Comparison of ENCODE assay signal across 20 mouse cellular contexts in genomic region chr8:94819671-94820179, GRCm38 (mm10). TPM values are rescaled to one million over a fixed set of nuclear protein-coding genes. Genes with fewer than 3 reads are reported as not detected.
DNase-seq lines count a peak whose midpoint lies in the region; ATAC-seq lines count a peak whose summit lies in the region.
"Had no signal": no experiment of that assay in that cellular context is flagged by ENCODE, and none has a peak within 500 bp of the region (broad histone marks: within the 10 kb centered on the region; RNA-seq: fewer than 3 reads in every experiment).

No protein-coding gene starts in this region.

- no peaks in the 10 kb centered on the region for H3K27me3 ChIP-seq in midbrain, embryonic 11.5 days (ENCODE audit: control insufficient read depth, insufficient read depth, low read length)
- H3K27me3 ChIP-seq in midbrain, embryonic 15.5 days (replicated peaks): no peaks in the 10 kb centered on the region
- H3K27me3 ChIP-seq in liver, embryonic 11.5 days (replicated peaks; ENCODE audit: control insufficient read depth, insufficient read depth, low read length): no peaks in the 10 kb centered on the region
- no peaks in the 10 kb centered on the region for H3K27me3 ChIP-seq in liver, embryonic 15.5 days
- H3K27me3 ChIP-seq: embryonic facial prominence, embryonic 15.5 days; forebrain, embryonic 15.5 days; heart, embryonic 13.5 days; hindbrain, embryonic 13.5 days had no signal

- no peak for ATAC-seq in midbrain, embryonic 11.5 days (ENCODE audit: low FRiP score)
- ATAC-seq in midbrain, embryonic 15.5 days (replicated peaks): no peak
- ATAC-seq in liver, embryonic 11.5 days (replicated peaks; ENCODE audit: low FRiP score): 0 out of 2 replicates have a peak, but pooled peaks have one; percentile 52
- peak; percentile 56 for ATAC-seq in liver, embryonic 15.5 days (ENCODE audit: insufficient read depth)
- ATAC-seq: forebrain, embryonic 15.5 days had no signal

- no peak overlapping the region for H3K4me2 ChIP-seq in midbrain, embryonic 11.5 days
- H3K4me2 ChIP-seq in midbrain, embryonic 15.5 days: no peak overlapping the region
- no peak overlapping the region for H3K4me2 ChIP-seq in liver, embryonic 11.5 days
- no peak overlapping the region for H3K4me2 ChIP-seq in liver, embryonic 15.5 days
- H3K4me2 ChIP-seq: embryonic facial prominence, embryonic 15.5 days; forebrain, embryonic 15.5 days; heart, embryonic 13.5 days; hindbrain, embryonic 13.5 days had no signal

- no peaks in the 10 kb centered on the region for H3K4me1 ChIP-seq in midbrain, embryonic 11.5 days (ENCODE audit: control insufficient read depth, insufficient read depth, low read length)
- no peaks in the 10 kb centered on the region for H3K4me1 ChIP-seq in midbrain, embryonic 15.5 days
- H3K4me1 ChIP-seq in liver, embryonic 11.5 days (replicated peaks; ENCODE audit: control insufficient read depth, insufficient read depth, low read length): peaks cover 4% of the 10 kb centered on the region
- peaks cover 19% of the 10 kb centered on the region for H3K4me1 ChIP-seq in liver, embryonic 15.5 days (replicated peaks)
- H3K4me1 ChIP-seq: forebrain, embryonic 15.5 days; hindbrain, embryonic 13.5 days had no signal

- no peak overlapping the region for H3K27ac ChIP-seq in midbrain, embryonic 11.5 days (ENCODE audit: low read depth, low read length)
- no peak overlapping the region for H3K27ac ChIP-seq in midbrain, embryonic 15.5 days
- no peak overlapping the region for H3K27ac ChIP-seq in liver, embryonic 11.5 days (ENCODE audit: low read depth, low read length)
- H3K27ac ChIP-seq in liver, embryonic 15.5 days (replicated peaks): peak overlapping the region; percentile 15; the same call in 1 of the 2 replicates
- H3K27ac ChIP-seq: embryonic facial prominence, embryonic 15.5 days; forebrain, embryonic 15.5 days; heart, adult 2 months; heart, embryonic 13.5 days; hindbrain, embryonic 13.5 days had no signal

- 80% methylated on average over 6 of the region's 6 CpGs for WGBS in midbrain, embryonic 11.5 days
- 89% methylated on average over 6 of the region's 6 CpGs for WGBS in midbrain, embryonic 15.5 days
- 61% methylated on average over 6 of the region's 6 CpGs for WGBS in liver, embryonic 11.5 days
- 34% methylated on average over 6 of the region's 6 CpGs for WGBS in liver, embryonic 15.5 days (ENCODE audit: insufficient replicate concordance)

- H3K4me3 ChIP-seq in midbrain, embryonic 11.5 days (ENCODE audit: low read depth, low read length): no peak overlapping the region
- H3K4me3 ChIP-seq in midbrain, embryonic 15.5 days: no peak overlapping the region
- H3K4me3 ChIP-seq in liver, embryonic 11.5 days (ENCODE audit: low read depth, low read length): no peak overlapping the region
- no peak overlapping the region for H3K4me3 ChIP-seq in liver, embryonic 15.5 days (replicated peaks)
- H3K4me3 ChIP-seq: embryonic facial prominence, embryonic 15.5 days; forebrain, embryonic 15.5 days; heart, adult 2 months; heart, embryonic 13.5 days; hindbrain, embryonic 13.5 days had no signal

- no peaks in the 10 kb centered on the region for H3K9me3 ChIP-seq in midbrain, embryonic 11.5 days (ENCODE audit: control insufficient read depth, low read length)
- H3K9me3 ChIP-seq in midbrain, embryonic 15.5 days: no peaks in the 10 kb centered on the region
- H3K9me3 ChIP-seq in liver, embryonic 11.5 days (ENCODE audit: control insufficient read depth, low read length): no peaks in the 10 kb centered on the region
- H3K9me3 ChIP-seq in liver, embryonic 15.5 days (replicated peaks): no peaks in the 10 kb centered on the region
- H3K9me3 ChIP-seq: embryonic facial prominence, embryonic 15.5 days; forebrain, embryonic 15.5 days; heart, embryonic 13.5 days; hindbrain, embryonic 13.5 days had no signal

- peaks cover 6% of the 10 kb centered on the region for H3K36me3 ChIP-seq in midbrain, embryonic 11.5 days (ENCODE audit: control insufficient read depth, insufficient read depth, low read length)
- H3K36me3 ChIP-seq in midbrain, embryonic 15.5 days (replicated peaks): peaks cover 13% of the 10 kb centered on the region; the same call in 1 of the 2 replicates
- H3K36me3 ChIP-seq in liver, embryonic 11.5 days (ENCODE audit: control insufficient read depth, insufficient read depth, low read length): peaks cover 22% of the 10 kb centered on the region
- H3K36me3 ChIP-seq in liver, embryonic 15.5 days (replicated peaks): peaks cover 43% of the 10 kb centered on the region

- H3K9ac ChIP-seq in midbrain, embryonic 11.5 days (ENCODE audit: low read length): no peak overlapping the region
- H3K9ac ChIP-seq in midbrain, embryonic 15.5 days: no peak overlapping the region
- H3K9ac ChIP-seq in liver, embryonic 11.5 days (ENCODE audit: low read depth, low read length): no peak overlapping the region
- H3K9ac ChIP-seq in liver, embryonic 15.5 days: no peak overlapping the region
- H3K9ac ChIP-seq: embryonic facial prominence, embryonic 15.5 days; forebrain, embryonic 15.5 days; heart, embryonic 13.5 days; hindbrain, embryonic 13.5 days had no signal

- peak; percentile 39 for DNase-seq in midbrain, embryonic 11.5 days (ENCODE audit: low spot score, missing footprints)
- DNase-seq in liver, embryonic 11.5 days (ENCODE audit: low spot score): no peak
- DNase-seq in lung, postnatal 4 days: no peak
- no peak for DNase-seq in ovary, adult 18-20 months (ENCODE audit: low spot score)
- DNase-seq in testis, postnatal 10 days (ENCODE audit: low spot score): no peak
- DNase-seq: adrenal gland, adult 2 months; adrenal gland, postnatal 25 days; cerebellum, adult 18-20 months; cerebellum, postnatal 10 days; gastrocnemius, postnatal 14 days; heart, adult 2 months had no signal

RNA-seq across cellular contexts. Expression of gene Ccl17, which starts 9.5 kb away (rescaled TPM):
- polyA plus RNA-seq in midbrain, embryonic 11.5 days (2014; fragmentation: Nextera tagmentation; extraction: Ambion mirVana): not detected in 2 replicates
- 0.50 and 0.74 TPM in 2 replicates for polyA plus RNA-seq in midbrain, embryonic 15.5 days (2015; fragmentation: Nextera tagmentation; extraction: Ambion mirVana)
- 0.62 and 1.3 TPM in 2 replicates for polyA plus RNA-seq in liver, embryonic 11.5 days (2014; fragmentation: Nextera tagmentation; extraction: Ambion mirVana)
- not detected in 2 replicates for polyA plus RNA-seq in liver, embryonic 15.5 days (2015; fragmentation: Nextera tagmentation; extraction: Ambion mirVana)
- polyA plus RNA-seq: adrenal gland, adult 2 months; embryonic facial prominence, embryonic 11.5 days; embryonic facial prominence, embryonic 15.5 days; forebrain, embryonic 11.5 days; heart, postnatal 0 days; hindbrain, embryonic 13.5 days had no signal

RNA-seq across cellular contexts. Expression of gene Coq9, which starts 18.4 kb away (rescaled TPM):
- 49.4 and 51.5 TPM in 2 replicates for polyA plus RNA-seq in midbrain, embryonic 11.5 days (2014; fragmentation: Nextera tagmentation; extraction: Ambion mirVana)
- 56.8 and 58.3 TPM in 2 replicates for polyA plus RNA-seq in midbrain, embryonic 15.5 days (2015; fragmentation: Nextera tagmentation; extraction: Ambion mirVana)
- 82.2 and 82.9 TPM in 2 replicates for polyA plus RNA-seq in liver, embryonic 11.5 days (2014; fragmentation: Nextera tagmentation; extraction: Ambion mirVana)
- polyA plus RNA-seq in liver, embryonic 15.5 days (2015; fragmentation: Nextera tagmentation; extraction: Ambion mirVana): 50.8 and 55.0 TPM in 2 replicates

RNA-seq across cellular contexts. Expression of gene Ciapin1, which starts 18.4 kb away (rescaled TPM):
- 134 and 154 TPM in 2 replicates for polyA plus RNA-seq in midbrain, embryonic 11.5 days (2014; fragmentation: Nextera tagmentation; extraction: Ambion mirVana)
- 211 and 217 TPM in 2 replicates for polyA plus RNA-seq in midbrain, embryonic 15.5 days (2015; fragmentation: Nextera tagmentation; extraction: Ambion mirVana)
- 94.8 and 99.5 TPM in 2 replicates for polyA plus RNA-seq in liver, embryonic 11.5 days (2014; fragmentation: Nextera tagmentation; extraction: Ambion mirVana)
- 46.6 and 48.2 TPM in 2 replicates for polyA plus RNA-seq in liver, embryonic 15.5 days (2015; fragmentation: Nextera tagmentation; extraction: Ambion mirVana)

RNA-seq across cellular contexts. Expression of gene Polr2c, which starts 37.5 kb away (rescaled TPM):
- polyA plus RNA-seq in midbrain, embryonic 11.5 days (2014; fragmentation: Nextera tagmentation; extraction: Ambion mirVana): 160 and 169 TPM in 2 replicates
- 117 and 122 TPM in 2 replicates for polyA plus RNA-seq in midbrain, embryonic 15.5 days (2015; fragmentation: Nextera tagmentation; extraction: Ambion mirVana)
- polyA plus RNA-seq in liver, embryonic 11.5 days (2014; fragmentation: Nextera tagmentation; extraction: Ambion mirVana): 162 and 172 TPM in 2 replicates
- polyA plus RNA-seq in liver, embryonic 15.5 days (2015; fragmentation: Nextera tagmentation; extraction: Ambion mirVana): 70.5 and 74.1 TPM in 2 replicates

RNA-seq across cellular contexts. Expression of gene Cx3cl1, which starts 47.9 kb away (rescaled TPM):
- 9.4 and 10.4 TPM in 2 replicates for polyA plus RNA-seq in midbrain, embryonic 11.5 days (2014; fragmentation: Nextera tagmentation; extraction: Ambion mirVana)
- 34.2 and 41.3 TPM in 2 replicates for polyA plus RNA-seq in midbrain, embryonic 15.5 days (2015; fragmentation: Nextera tagmentation; extraction: Ambion mirVana)
- 0.53 and 0.78 TPM in 2 replicates for polyA plus RNA-seq in liver, embryonic 11.5 days (2014; fragmentation: Nextera tagmentation; extraction: Ambion mirVana)
- polyA plus RNA-seq in liver, embryonic 15.5 days (2015; fragmentation: Nextera tagmentation; extraction: Ambion mirVana): 0.33 and 0.54 TPM in 2 replicates

Comparison
In these comparisons a context has a peak if more than half of its experiments do, and no peak if none do; other contexts are left out.
1. ATAC-seq: peak in liver, embryonic 11.5 days (single experiment) and liver, embryonic 15.5 days (single experiment); none in midbrain, embryonic 11.5 days (single experiment) and midbrain, embryonic 15.5 days (single experiment).